Mouse (Mus musculus): ENCODE measurements around the gene Spata7.
A peak's percentile ranks its signal among the peaks of the same experiment; 100 is the strongest.

Gene Spata7

GRCm38 (mm10) chr12:98673879-98674278 lies 45.9 kb downstream of the Spata7 start:
- DNase-seq = no peak

GRCm38 (mm10) chr12:98674627-98675143 lies 46.7 kb downstream of the Spata7 start:
- DNase-seq = peak; percentile 80 to 84

- no peak for DNase-seq
Observed at GRCm38 (mm10) chr12:98676861-98677260, 48.9 kb downstream of the Spata7 start.

- DNase-seq = no peak
Observed at GRCm38 (mm10) chr12:98677336-98677735, 49.4 kb downstream of the Spata7 start.

- DNase-seq = no peak
Observed at GRCm38 (mm10) chr12:98679906-98680305, 51.9 kb downstream of the Spata7 start.

- DNase-seq = no peak
Observed at GRCm38 (mm10) chr12:98682196-98682595, 54.2 kb downstream of the Spata7 start.

- DNase-seq = no peak
Observed at GRCm38 (mm10) chr12:98683171-98683570, 55.2 kb downstream of the Spata7 start.

GRCm38 (mm10) chr12:98683574-98683973 lies 55.6 kb downstream of the Spata7 start:
- no peak for DNase-seq

- no peak for DNase-seq
Observed at GRCm38 (mm10) chr12:98690230-98690629, 62.3 kb downstream of the Spata7 start.

- no peak for DNase-seq
Observed at GRCm38 (mm10) chr12:98697202-98697601, 69.2 kb downstream of the Spata7 start.

GRCm38 (mm10) chr12:98701564-98701963 lies 73.6 kb downstream of the Spata7 start:
- DNase-seq = peak; percentile 68 to 71

GRCm38 (mm10) chr12:98703554-98703953 lies 75.6 kb downstream of the Spata7 start:
- DNase-seq = no peak

GRCm38 (mm10) chr12:98703961-98704360 lies 76.0 kb downstream of the Spata7 start:
- no peak for DNase-seq

GRCm38 (mm10) chr12:98712819-98713218 lies 84.9 kb downstream of the Spata7 start:
- DNase-seq = no peak

GRCm38 (mm10) chr12:98713621-98714103 lies 85.7 kb downstream of the Spata7 start:
- no peak for DNase-seq

GRCm38 (mm10) chr12:98714757-98715156 lies 86.8 kb downstream of the Spata7 start:
- DNase-seq = no peak

- DNase-seq = no peak
Observed at GRCm38 (mm10) chr12:98716142-98716541, 88.2 kb downstream of the Spata7 start.

All from cerebellum, adult 18-20 months (tissue).